Mouse (Mus musculus) midbrain, embryonic 15.5 days (tissue): ENCODE measurements at regions not wholly inside any gene's neighbourhood (a gene's known extent, or its start where the extent isn't known, plus 50 kb on each side); places are given as distances from the start of the nearest gene placed in this dataset.

Experiments
- ATAC-seq: fragments of 200-750 bp; cut with Nextera tagmentation; replicated peaks from 2 replicates; pipeline ENCODE4 v1.8.0; 2017; ENCODE audit warnings: moderate TSS enrichment
- H3K27ac ChIP-seq: fragments of 300-500 bp; sonication (generic); 2 replicates; pipeline ENCODE4 v1.5.1; 2015; ENCODE audit warnings: mild to moderate bottlenecking, inconsistent platforms
- H3K27me3 ChIP-seq: fragments of 300-500 bp; sonication (generic); replicated peaks from 2 replicates; pipeline ENCODE4 v1.6.1; 2015; ENCODE audit warnings: inconsistent platforms
- H3K36me3 ChIP-seq: fragments of 300-500 bp; sonication (generic); replicated peaks from 2 replicates; pipeline ENCODE4 v1.6.1; 2015; ENCODE audit warnings: inconsistent platforms
- H3K4me1 ChIP-seq: fragments of 300-500 bp; sonication (generic); 2 replicates; pipeline ENCODE4 v1.6.1; 2015; ENCODE audit warnings: inconsistent platforms
- H3K4me2 ChIP-seq: fragments of 300-500 bp; sonication (generic); 2 replicates; pipeline ENCODE4 v1.6.1; 2015; ENCODE audit warnings: inconsistent platforms, mild to moderate bottlenecking, moderate library complexity
- H3K4me3 ChIP-seq: fragments of 300-500 bp; sonication (generic); 2 replicates; pipeline ENCODE4 v1.5.1; 2015; ENCODE audit warnings: mild to moderate bottlenecking, inconsistent platforms
- H3K9ac ChIP-seq: fragments of 300-500 bp; sonication (generic); 2 replicates; pipeline ENCODE4 v1.6.1; 2015; ENCODE audit warnings: mild to moderate bottlenecking, inconsistent platforms
- H3K9me3 ChIP-seq: fragments of 300-500 bp; sonication (generic); 2 replicates; pipeline ENCODE4 v1.6.1; 2016; ENCODE audit warnings: inconsistent platforms
- WGBS: fragments of 180-500 bp; shearing (Covaris S2); methylation state at CpG from one replicate; pipeline ENCODE4 v1.1.7; 2015; ENCODE audit warnings: mixed read lengths; 5-methylcytosine and 5-hydroxymethylcytosine counted together

DNA sequence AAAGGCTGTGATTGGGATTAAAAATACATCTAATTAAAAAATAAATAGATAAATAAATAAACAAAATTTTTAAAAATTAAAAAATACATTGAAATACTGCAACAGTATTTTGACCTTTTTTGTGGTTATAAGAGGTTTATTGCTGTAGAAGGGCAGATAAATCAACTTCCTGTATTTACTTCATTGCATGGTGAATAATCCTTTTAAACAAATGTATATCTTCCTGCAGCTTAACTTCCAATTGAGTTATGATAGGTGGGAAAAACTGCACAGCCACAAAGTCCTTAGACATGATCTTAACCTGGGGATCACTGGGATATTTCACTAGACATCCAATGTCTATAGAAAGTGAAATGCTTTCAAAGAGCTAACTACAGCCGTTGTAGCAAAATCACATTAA, 402.1 kb upstream of the Dach1 start:
- no peaks in the 10 kb centered on the region for H3K27me3 ChIP-seq
- no peaks in the 10 kb centered on the region for H3K4me1 ChIP-seq
- no peak overlapping the region for H3K4me3 ChIP-seq
- no peak overlapping the region for H3K4me2 ChIP-seq
- no peak overlapping the region for H3K9ac ChIP-seq
- WGBS, result 98% methylated on average over 1 of the region's 1 CpGs
- H3K9me3 ChIP-seq, result no peaks in the 10 kb centered on the region
- ATAC-seq, result no peak
- H3K27ac ChIP-seq, result no peak overlapping the region
- no peaks in the 10 kb centered on the region for H3K36me3 ChIP-seq

- no peaks in the 10 kb centered on the region for H3K27me3 ChIP-seq
- H3K27ac ChIP-seq, result no peak overlapping the region
- H3K36me3 ChIP-seq, result no peaks in the 10 kb centered on the region
- no peaks in the 10 kb centered on the region for H3K9me3 ChIP-seq
- no peak for ATAC-seq
- no peak overlapping the region for H3K4me2 ChIP-seq
- no peaks in the 10 kb centered on the region for H3K4me1 ChIP-seq
- H3K9ac ChIP-seq, result no peak overlapping the region
- H3K4me3 ChIP-seq, result no peak overlapping the region
These were observed 392.4 kb upstream of the Dach1 start for GRCm38 (mm10) chr14:98562002-98562401.

DNA sequence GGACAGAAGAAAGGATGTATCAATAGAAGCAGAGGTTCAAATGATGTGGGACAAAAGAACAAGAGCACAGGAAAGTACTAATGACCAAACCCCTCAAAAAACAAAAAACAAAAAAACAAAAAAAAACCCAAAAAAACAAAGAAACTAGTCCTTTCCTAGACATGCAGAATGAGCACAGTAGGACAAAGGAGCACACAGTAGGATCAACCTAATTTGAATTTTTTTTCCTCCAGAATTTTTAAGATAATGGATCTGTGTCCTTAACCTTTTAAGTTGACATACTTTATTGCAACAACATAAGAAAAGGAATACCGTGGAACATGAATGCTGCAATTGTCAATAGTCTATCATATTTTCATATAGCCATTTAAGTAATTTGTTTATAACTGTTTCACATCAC, 370.2 kb upstream of the Dach1 start:
- Histone ChIP-seq H3K4me2 (no peak overlapping the region), H3K4me3 (no peak overlapping the region)
- WGBS, result 100% methylated on average over 1 of the region's 1 CpGs

DNA sequence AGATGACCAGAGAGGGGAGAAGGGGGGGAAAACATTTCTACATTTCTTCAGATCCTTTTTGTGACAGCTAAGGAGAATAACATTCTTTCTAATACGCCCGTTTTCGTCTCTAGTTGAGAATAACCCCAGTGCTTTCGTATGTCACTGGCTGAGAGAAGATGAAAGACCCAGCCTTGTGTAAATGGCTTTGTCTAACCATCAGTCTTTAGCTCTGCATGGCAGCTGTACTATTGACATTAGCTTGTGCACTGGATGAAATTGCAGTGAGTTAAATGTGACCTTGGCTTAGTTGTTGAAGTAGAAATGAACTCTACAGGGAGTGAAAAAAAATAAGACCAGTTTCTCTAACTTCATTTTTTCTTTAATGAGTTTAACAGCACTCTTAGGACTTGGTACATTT, 368.7 kb upstream of the Dach1 start:
- ATAC-seq, result peak; percentile 74
- H3K9me3 ChIP-seq, result no peaks in the 10 kb centered on the region
- no peak overlapping the region for H3K27ac ChIP-seq
- H3K9ac ChIP-seq, result no peak overlapping the region
- H3K36me3 ChIP-seq, result no peaks in the 10 kb centered on the region
- no peak overlapping the region for H3K4me3 ChIP-seq
- H3K27me3 ChIP-seq, result no peaks in the 10 kb centered on the region
- no peak overlapping the region for H3K4me2 ChIP-seq
- WGBS, result 11% methylated on average over 4 of the region's 4 CpGs
- H3K4me1 ChIP-seq, result peaks cover 3% of the 10 kb centered on the region; the same call in 1 of the 2 replicates

More for the DNA sequence above, 370.2 kb upstream of the Dach1 start:
- Histone ChIP-seq H3K36me3 (no peaks in the 10 kb centered on the region), H3K9ac (no peak overlapping the region), H3K27me3 (no peaks in the 10 kb centered on the region), H3K4me1 (peaks cover 3% of the 10 kb centered on the region; the same call in 1 of the 2 replicates), H3K27ac (no peak overlapping the region), H3K9me3 (no peaks in the 10 kb centered on the region)
- no peak for ATAC-seq

GRCm38 (mm10) chr14:98533600-98533999, 364.0 kb upstream of the Dach1 start:
- H3K4me2 ChIP-seq, result no peak overlapping the region
- peaks cover 3% of the 10 kb centered on the region; the same call in 1 of the 2 replicates for H3K4me1 ChIP-seq
- no peak overlapping the region for H3K9ac ChIP-seq
- no peak for ATAC-seq
- H3K9me3 ChIP-seq, result no peaks in the 10 kb centered on the region
- no peak overlapping the region for H3K4me3 ChIP-seq
- 80% methylated on average over 10 of the region's 10 CpGs for WGBS
- no peaks in the 10 kb centered on the region for H3K36me3 ChIP-seq
- no peaks in the 10 kb centered on the region for H3K27me3 ChIP-seq
- H3K27ac ChIP-seq, result no peak overlapping the region

GRCm38 (mm10) chr14:98520966-98521365, 351.4 kb upstream of the Dach1 start:
- Histone ChIP-seq H3K9me3 (no peaks in the 10 kb centered on the region), H3K4me3 (no peak overlapping the region), H3K27me3 (no peaks in the 10 kb centered on the region), H3K4me1 (no peaks in the 10 kb centered on the region), H3K9ac (no peak overlapping the region), H3K27ac (no peak overlapping the region), H3K4me2 (no peak overlapping the region), H3K36me3 (no peaks in the 10 kb centered on the region)
- ATAC-seq, result no peak
- WGBS, result 94% methylated on average over 3 of the region's 3 CpGs

GRCm38 (mm10) chr14:98505321-98505720, 335.8 kb upstream of the Dach1 start:
- no peak overlapping the region for H3K9ac ChIP-seq
- H3K27ac ChIP-seq, result no peak overlapping the region
- no peaks in the 10 kb centered on the region for H3K36me3 ChIP-seq
- no peaks in the 10 kb centered on the region for H3K9me3 ChIP-seq
- no peak for ATAC-seq
- no peak overlapping the region for H3K4me2 ChIP-seq
- H3K4me1 ChIP-seq, result no peaks in the 10 kb centered on the region
- 89% methylated on average over 6 of the region's 6 CpGs for WGBS
- H3K27me3 ChIP-seq, result no peaks in the 10 kb centered on the region
- H3K4me3 ChIP-seq, result no peak overlapping the region

DNA sequence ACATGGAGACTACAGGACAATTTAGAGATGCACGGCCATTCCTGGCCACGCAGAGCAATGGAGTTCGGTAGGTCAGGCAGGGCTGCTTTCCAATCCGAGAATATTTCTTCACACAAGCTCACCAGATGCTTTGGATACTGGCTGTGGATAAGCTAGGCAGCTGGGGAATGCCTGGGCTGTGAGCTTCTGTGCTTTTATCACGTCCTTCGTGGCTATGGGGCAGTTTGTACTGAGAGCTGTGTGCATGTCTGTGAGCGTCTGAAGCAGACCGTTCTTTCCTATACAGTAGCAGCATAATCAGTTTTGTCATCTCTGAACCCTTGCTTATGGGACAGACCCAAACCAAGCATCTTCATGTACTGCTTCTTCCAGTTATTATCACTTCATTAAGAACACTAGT, 307.9 kb upstream of the Dach1 start:
- H3K9me3 ChIP-seq, result no peaks in the 10 kb centered on the region
- H3K4me1 ChIP-seq, result no peaks in the 10 kb centered on the region
- H3K27me3 ChIP-seq, result no peaks in the 10 kb centered on the region
- H3K36me3 ChIP-seq, result no peaks in the 10 kb centered on the region
- ATAC-seq, result no peak
- no peak overlapping the region for H3K4me3 ChIP-seq
- 87% methylated on average over 8 of the region's 8 CpGs for WGBS
- no peak overlapping the region for H3K4me2 ChIP-seq
- H3K27ac ChIP-seq, result no peak overlapping the region
- no peak overlapping the region for H3K9ac ChIP-seq

- 45% methylated on average over 5 of the region's 5 CpGs for WGBS
- ATAC-seq, result peak; percentile 54
- no peaks in the 10 kb centered on the region for H3K4me1 ChIP-seq
- no peak overlapping the region for H3K9ac ChIP-seq
- H3K4me2 ChIP-seq, result no peak overlapping the region
- H3K4me3 ChIP-seq, result no peak overlapping the region
- H3K36me3 ChIP-seq, result no peaks in the 10 kb centered on the region
- H3K9me3 ChIP-seq, result no peaks in the 10 kb centered on the region
- H3K27ac ChIP-seq, result no peak overlapping the region
- no peaks in the 10 kb centered on the region for H3K27me3 ChIP-seq
These were observed 302.4 kb upstream of the Dach1 start for GRCm38 (mm10) chr14:98471803-98472509.

GRCm38 (mm10) chr14:98454461-98454860, 284.9 kb upstream of the Dach1 start:
- H3K9ac ChIP-seq, result no peak overlapping the region
- WGBS, result 89% methylated on average over 1 of the region's 1 CpGs
- no peaks in the 10 kb centered on the region for H3K9me3 ChIP-seq
- H3K4me1 ChIP-seq, result no peaks in the 10 kb centered on the region
- H3K27me3 ChIP-seq, result no peaks in the 10 kb centered on the region
- H3K36me3 ChIP-seq, result no peaks in the 10 kb centered on the region
- no peak for ATAC-seq
- no peak overlapping the region for H3K4me3 ChIP-seq
- H3K4me2 ChIP-seq, result no peak overlapping the region
- no peak overlapping the region for H3K27ac ChIP-seq

DNA sequence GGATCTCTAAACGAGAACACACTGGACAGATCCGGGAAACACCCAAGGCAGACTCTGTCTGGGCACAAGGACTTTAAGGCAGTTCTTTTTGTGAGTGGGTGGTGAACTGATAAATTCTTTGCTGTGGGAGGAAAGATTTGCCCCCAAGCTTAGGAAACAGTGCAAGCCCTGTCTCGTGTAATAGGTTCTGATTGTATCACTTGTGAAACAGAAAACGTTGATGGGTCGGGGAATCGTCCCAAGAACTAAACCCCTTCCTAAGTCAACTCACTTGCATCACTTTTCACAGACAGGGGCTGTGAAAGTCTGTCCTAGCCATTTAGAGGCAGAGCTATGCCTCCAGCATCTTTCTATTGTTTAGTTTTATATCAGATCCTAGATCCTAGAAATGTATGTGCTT, 282.6 kb upstream of the Dach1 start:
- H3K4me2 ChIP-seq, result no peak overlapping the region
- ATAC-seq, result no peak
- 85% methylated on average over 6 of the region's 6 CpGs for WGBS
- no peaks in the 10 kb centered on the region for H3K36me3 ChIP-seq
- no peaks in the 10 kb centered on the region for H3K27me3 ChIP-seq
- no peak overlapping the region for H3K9ac ChIP-seq
- no peaks in the 10 kb centered on the region for H3K4me1 ChIP-seq
- no peaks in the 10 kb centered on the region for H3K9me3 ChIP-seq
- H3K27ac ChIP-seq, result no peak overlapping the region
- no peak overlapping the region for H3K4me3 ChIP-seq

- no peaks in the 10 kb centered on the region for H3K4me1 ChIP-seq
- H3K27ac ChIP-seq, result no peak overlapping the region
- no peak overlapping the region for H3K9ac ChIP-seq
- H3K4me2 ChIP-seq, result no peak overlapping the region
- H3K4me3 ChIP-seq, result no peak overlapping the region
- H3K36me3 ChIP-seq, result no peaks in the 10 kb centered on the region
- WGBS, result 71% methylated on average over 5 of the region's 5 CpGs
- H3K9me3 ChIP-seq, result no peaks in the 10 kb centered on the region
- H3K27me3 ChIP-seq, result no peaks in the 10 kb centered on the region
- ATAC-seq, result no peak
These were observed 280.0 kb upstream of the Dach1 start for GRCm38 (mm10) chr14:98449568-98449967.

DNA sequence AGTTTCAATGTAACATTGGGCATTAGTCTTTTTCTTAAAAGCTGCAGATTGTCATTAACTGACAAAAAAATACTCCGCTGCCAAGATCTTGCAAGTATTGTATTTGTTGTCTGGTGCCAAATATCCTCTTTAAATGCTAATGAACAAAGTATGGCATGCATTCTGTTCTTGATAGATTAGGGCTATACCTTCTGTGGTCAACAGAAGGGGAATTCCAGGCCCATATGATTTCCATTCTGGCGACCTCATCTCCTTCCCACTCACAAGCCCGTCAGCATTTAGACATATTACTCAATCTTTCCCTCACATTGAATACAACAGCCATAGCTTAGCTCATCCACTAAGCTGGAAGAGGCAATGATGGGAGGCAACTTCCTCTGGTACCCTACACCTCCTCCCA, 272.8 kb upstream of the Dach1 start:
- Histone ChIP-seq H3K9me3 (no peaks in the 10 kb centered on the region), H3K4me3 (no peak overlapping the region)

More for the DNA sequence above, 272.8 kb upstream of the Dach1 start:
- Histone ChIP-seq H3K27me3 (no peaks in the 10 kb centered on the region), H3K4me1 (no peaks in the 10 kb centered on the region), H3K27ac (no peak overlapping the region), H3K36me3 (no peaks in the 10 kb centered on the region), H3K4me2 (no peak overlapping the region), H3K9ac (no peak overlapping the region)
- WGBS, result 76% methylated on average over 3 of the region's 3 CpGs
- no peak for ATAC-seq
